8 mouse cellular contexts compared by ENCODE assay signal in genomic region chr9:110732623-110733022, GRCm38 (mm10). TPM values are rescaled to one million over a fixed set of nuclear protein-coding genes. Genes with fewer than 3 reads are reported as not detected.
A peak's percentile ranks its signal among the peaks of the same experiment; 100 is the strongest.
DNase-seq lines count a peak whose midpoint lies in the region; ATAC-seq and TF ChIP-seq lines count a peak whose summit lies in the region.

No protein-coding gene starts in this region.

- peak overlapping the region; percentile 60 for H3K4me2 ChIP-seq in embryonic facial prominence, embryonic 14.5 days (ENCODE audit: low read depth, low read length)
- H3K4me2 ChIP-seq in heart, embryonic 14.5 days (ENCODE audit: low read length), result peak overlapping the region; percentile 73
- peak overlapping the region; percentile 54 for H3K4me2 ChIP-seq in kidney, postnatal 0 days (ENCODE audit: low read length)

- H3K9ac ChIP-seq in embryonic facial prominence, embryonic 14.5 days (ENCODE audit: low read depth, low read length), result peak overlapping the region; percentile 56
- H3K9ac ChIP-seq in heart, embryonic 14.5 days (ENCODE audit: low read length), result peak overlapping the region; percentile 65
- peak overlapping the region; percentile 35; the same call in 1 of the 2 replicates for H3K9ac ChIP-seq in kidney, postnatal 0 days (ENCODE audit: low read depth, low read length)

- H3K27ac ChIP-seq in embryonic facial prominence, embryonic 14.5 days (replicated peaks; ENCODE audit: low read depth, low read length), result peak overlapping the region; percentile 67
- H3K27ac ChIP-seq in heart, embryonic 14.5 days (replicated peaks in 1 of 2; ENCODE audit: control insufficient read depth in 1 of 2, insufficient read depth in 1 of 2, low read depth in 2 of 2, low read length in 2 of 2), result peak overlapping the region; percentile 9 to 35; a peak in 2 of 4 replicates
- peak overlapping the region; percentile 88 for H3K27ac ChIP-seq in kidney, postnatal 0 days

- DNase-seq in A20 (ENCODE audit: low read depth, low spot score), result peak; percentile 75
- peak; percentile 50 for DNase-seq in T-cell, adult 2 months (ENCODE audit: low spot score)
- peak; percentile 96 for DNase-seq in embryonic facial prominence, embryonic 14.5 days (ENCODE audit: low spot score)
- DNase-seq in kidney, postnatal 0 days (ENCODE audit: low spot score), result peak; percentile 97
- peak; percentile 91 for DNase-seq in lung, postnatal 10 days
- DNase-seq in ovary, postnatal 10 days (ENCODE audit: low spot score), result peak; percentile 30
- DNase-seq in urinary bladder, postnatal 10 days (ENCODE audit: low spot score), result peak; percentile 33

- ATAC-seq in embryonic facial prominence, embryonic 14.5 days (ENCODE audit: low read depth), result peak; percentile 94
- ATAC-seq in heart, embryonic 14.5 days (ENCODE audit: insufficient number of reproducible peaks, insufficient read depth, low FRiP score, low read depth), result peak; percentile 83
- ATAC-seq in kidney, postnatal 0 days (replicated peaks; ENCODE audit: low FRiP score, low read depth), result peak; percentile 90

- TF ChIP-seq CTCF in kidney, postnatal 0 days (IDR thresholded peaks at IDR 0.05; ENCODE audit: low read depth), result peak; percentile 2; the same call in 1 of the 2 replicates

- H3K9me3 ChIP-seq in embryonic facial prominence, embryonic 14.5 days (ENCODE audit: control insufficient read depth, low read length), result no peaks in the 10 kb centered on the region
- no peaks in the 10 kb centered on the region for H3K9me3 ChIP-seq in heart, embryonic 14.5 days (ENCODE audit: control insufficient read depth, low read length)
- no peaks in the 10 kb centered on the region for H3K9me3 ChIP-seq in kidney, postnatal 0 days (replicated peaks; ENCODE audit: low read length)

- H3K4me1 ChIP-seq in embryonic facial prominence, embryonic 14.5 days (ENCODE audit: control insufficient read depth, insufficient read depth, low read length), result peaks cover 44% of the 10 kb centered on the region
- peaks cover 19 to 48% of the 10 kb centered on the region in 2 experiments for H3K4me1 ChIP-seq in heart, embryonic 14.5 days (ENCODE audit: control insufficient read depth in 2 of 2, insufficient read depth in 2 of 2, low read length in 2 of 2)
- H3K4me1 ChIP-seq in kidney, postnatal 0 days (replicated peaks; ENCODE audit: insufficient read depth, low read length), result peaks cover 39% of the 10 kb centered on the region

- H3K4me3 ChIP-seq in embryonic facial prominence, embryonic 14.5 days (ENCODE audit: low read depth, low read length), result peak overlapping the region; percentile 29
- H3K4me3 ChIP-seq in heart, embryonic 14.5 days (ENCODE audit: control insufficient read depth in 1 of 2, insufficient read depth in 1 of 2, low read depth in 1 of 2, low read length in 2 of 2), result peak overlapping the region; percentile 35 to 52
- peak overlapping the region; percentile 24 for H3K4me3 ChIP-seq in kidney, postnatal 0 days (replicated peaks; ENCODE audit: low read depth, low read length)

- 0% methylated on average over 22 of the region's 26 CpGs for WGBS in embryonic facial prominence, embryonic 14.5 days
- WGBS in heart, embryonic 14.5 days, result under 1% methylated on average over 26 of the region's 26 CpGs
- WGBS in kidney, postnatal 0 days, result 0% methylated on average over 26 of the region's 26 CpGs

- no peaks in the 10 kb centered on the region; the same call in 1 of the 2 replicates for H3K27me3 ChIP-seq in embryonic facial prominence, embryonic 14.5 days (replicated peaks; ENCODE audit: control insufficient read depth, insufficient read depth, low read length)
- 0 out of 2 replicates have a peak, but pooled peaks cover 2% of the 10 kb centered on the region for H3K27me3 ChIP-seq in heart, embryonic 14.5 days (ENCODE audit: control insufficient read depth, insufficient read depth, low read length)
- H3K27me3 ChIP-seq in kidney, postnatal 0 days (ENCODE audit: insufficient read depth, low read length), result no peaks in the 10 kb centered on the region

- peaks cover 30% of the 10 kb centered on the region for H3K36me3 ChIP-seq in embryonic facial prominence, embryonic 14.5 days (ENCODE audit: control insufficient read depth, insufficient read depth, low read length)
- H3K36me3 ChIP-seq in heart, embryonic 14.5 days (ENCODE audit: control insufficient read depth, insufficient read depth, low read length), result peaks cover 14% of the 10 kb centered on the region; the same call in 1 of the 2 replicates
- 0 out of 2 replicates have a peak, but pooled peaks cover 8% of the 10 kb centered on the region for H3K36me3 ChIP-seq in kidney, postnatal 0 days (ENCODE audit: insufficient read depth, low read length)

RNA-seq across cellular contexts. Expression of gene Myl3, which starts 9.0 kb away (rescaled TPM):
- 39.1 and 53.6 TPM in 2 replicates for polyA plus RNA-seq in embryonic facial prominence, embryonic 14.5 days (2014; fragmentation: Nextera tagmentation; extraction: Ambion mirVana)
- 4,569 and 4,875 TPM in 2 replicates for polyA plus RNA-seq in heart, embryonic 14.5 days (2014; fragmentation: Nextera tagmentation; extraction: Ambion mirVana)
- polyA plus RNA-seq in kidney, postnatal 0 days (2015; fragmentation: Nextera tagmentation; extraction: Ambion mirVana), result 1.1 and 1.5 TPM in 2 replicates

RNA-seq across cellular contexts. Expression of gene Pth1r, which starts 14.3 kb away (rescaled TPM):
- 97.5 and 98.0 TPM in 2 replicates for polyA plus RNA-seq in embryonic facial prominence, embryonic 14.5 days (2014; fragmentation: Nextera tagmentation; extraction: Ambion mirVana)
- polyA plus RNA-seq in heart, embryonic 14.5 days (2014; fragmentation: Nextera tagmentation; extraction: Ambion mirVana), result 22.2 and 23.9 TPM in 2 replicates
- 179 and 192 TPM in 2 replicates for polyA plus RNA-seq in kidney, postnatal 0 days (2015; fragmentation: Nextera tagmentation; extraction: Ambion mirVana)

Comparison
In these comparisons a context has a peak if more than half of its experiments do, and no peak if none do; other contexts are left out.
1. Peak in every context shown above with its lines: DNase-seq, ATAC-seq, H3K4me3 ChIP-seq and H3K27ac ChIP-seq.
2. DNase-seq: peak in every context shown above with its lines; median percentile 97 in kidney, postnatal 0 days; 96 in embryonic facial prominence, embryonic 14.5 days; 91 in lung, postnatal 10 days; 75 in A20; 50 in T-cell, adult 2 months; 33 in urinary bladder, postnatal 10 days; 30 in ovary, postnatal 10 days.
3. H3K27ac ChIP-seq: peak in every context shown above with its lines; median percentile 88 in kidney, postnatal 0 days; 67 in embryonic facial prominence, embryonic 14.5 days; 22 in heart, embryonic 14.5 days.
4. RNA of gene Myl3, which starts 9.0 kb away (polyA plus RNA-seq): 4,569 to 4,875 TPM in heart, embryonic 14.5 days; 39.1 to 53.6 TPM in embryonic facial prominence, embryonic 14.5 days and 1.1 to 1.5 TPM in kidney, postnatal 0 days; every median in the first group is over 10 times any median in the second.